Mouse (Mus musculus): ENCODE measurements at regions not wholly inside any gene's neighbourhood (a gene's known extent, or its start where the extent isn't known, plus 50 kb on each side); places are given as distances from the start of the nearest gene placed in this dataset.

GRCm38 (mm10) chr1:148863582-148863981 lies 1097.5 kb downstream of the Pla2g4a start:
- Histone ChIP-seq H3K9me3 (no peaks in the 10 kb centered on the region), H3K27me3 (no peaks in the 10 kb centered on the region), H3K4me2 (no peak overlapping the region), H3K4me1 (replicated peaks) (no peaks in the 10 kb centered on the region), H3K36me3 (no peaks in the 10 kb centered on the region), H3K9ac (no peak overlapping the region), H3K4me3 (no peak overlapping the region), H3K27ac (replicated peaks) (no peak overlapping the region)
- no peak for ATAC-seq (ENCODE audit: low read depth)
- WGBS, result 79% methylated on average over 2 of the region's 2 CpGs

GRCm38 (mm10) chr1:148852990-148853389 lies 1108.1 kb downstream of the Pla2g4a start:
- H3K4me2 ChIP-seq, result no peak overlapping the region
- WGBS, result 93% methylated on average over 1 of the region's 1 CpGs
- no peak overlapping the region for H3K9ac ChIP-seq
- no peak overlapping the region for H3K27ac ChIP-seq (replicated peaks)
- H3K4me3 ChIP-seq, result no peak overlapping the region
- H3K27me3 ChIP-seq, result no peaks in the 10 kb centered on the region
- no peak for ATAC-seq (ENCODE audit: low read depth)
- no peaks in the 10 kb centered on the region for H3K36me3 ChIP-seq
- no peaks in the 10 kb centered on the region for H3K9me3 ChIP-seq
- no peaks in the 10 kb centered on the region for H3K4me1 ChIP-seq (replicated peaks)

- WGBS, result 75% methylated on average over 2 of the region's 2 CpGs
- H3K27me3 ChIP-seq, result no peaks in the 10 kb centered on the region
- no peaks in the 10 kb centered on the region for H3K36me3 ChIP-seq
- H3K9me3 ChIP-seq, result no peaks in the 10 kb centered on the region
- no peak for ATAC-seq (ENCODE audit: low read depth)
- no peak overlapping the region for H3K4me2 ChIP-seq
- no peak overlapping the region for H3K4me3 ChIP-seq
- H3K4me1 ChIP-seq (replicated peaks), result no peaks in the 10 kb centered on the region
- H3K9ac ChIP-seq, result no peak overlapping the region
- H3K27ac ChIP-seq (replicated peaks), result no peak overlapping the region
These were observed 1114.5 kb downstream of the Pla2g4a start for GRCm38 (mm10) chr1:148846595-148846994.

GRCm38 (mm10) chr1:148823146-148823545 lies 1137.9 kb downstream of the Pla2g4a start:
- Histone ChIP-seq H3K4me2 (no peak overlapping the region), H3K36me3 (no peaks in the 10 kb centered on the region), H3K9me3 (no peaks in the 10 kb centered on the region), H3K4me1 (replicated peaks) (no peaks in the 10 kb centered on the region), H3K27ac (replicated peaks) (no peak overlapping the region), H3K4me3 (no peak overlapping the region), H3K27me3 (no peaks in the 10 kb centered on the region), H3K9ac (no peak overlapping the region)
- 46% methylated on average over 3 of the region's 3 CpGs for WGBS
- no peak for ATAC-seq (ENCODE audit: low read depth)

GRCm38 (mm10) chr1:148808707-148809106 lies 1152.4 kb downstream of the Pla2g4a start:
- H3K36me3 ChIP-seq, result no peaks in the 10 kb centered on the region
- no peaks in the 10 kb centered on the region for H3K27me3 ChIP-seq
- H3K4me3 ChIP-seq, result no peak overlapping the region

GRCm38 (mm10) chr1:148797110-148797509 lies 1164.0 kb downstream of the Pla2g4a start:
- Histone ChIP-seq H3K27ac (replicated peaks) (no peak overlapping the region), H3K27me3 (no peaks in the 10 kb centered on the region), H3K9me3 (no peaks in the 10 kb centered on the region), H3K9ac (no peak overlapping the region), H3K4me2 (no peak overlapping the region), H3K36me3 (no peaks in the 10 kb centered on the region), H3K4me1 (replicated peaks) (no peaks in the 10 kb centered on the region), H3K4me3 (no peak overlapping the region)
- ATAC-seq (ENCODE audit: low read depth), result no peak

More at GRCm38 (mm10) chr1:148808707-148809106, 1152.4 kb downstream of the Pla2g4a start:
- no peak overlapping the region for H3K4me2 ChIP-seq
- no peak overlapping the region for H3K9ac ChIP-seq
- no peaks in the 10 kb centered on the region for H3K9me3 ChIP-seq
- ATAC-seq (ENCODE audit: low read depth), result no peak
- H3K27ac ChIP-seq (replicated peaks), result no peak overlapping the region
- no peaks in the 10 kb centered on the region for H3K4me1 ChIP-seq (replicated peaks)

GRCm38 (mm10) chr1:148750806-148751205 lies 1210.3 kb downstream of the Pla2g4a start:
- Histone ChIP-seq H3K27ac (replicated peaks) (no peak overlapping the region), H3K27me3 (no peaks in the 10 kb centered on the region), H3K36me3 (no peaks in the 10 kb centered on the region), H3K9me3 (no peaks in the 10 kb centered on the region), H3K4me2 (no peak overlapping the region), H3K4me3 (no peak overlapping the region), H3K4me1 (replicated peaks) (no peaks in the 10 kb centered on the region), H3K9ac (no peak overlapping the region)
- no peak for ATAC-seq (ENCODE audit: low read depth)

GRCm38 (mm10) chr1:148722106-148722505 lies 1239.0 kb downstream of the Pla2g4a start:
- H3K4me1 ChIP-seq (replicated peaks), result no peaks in the 10 kb centered on the region
- no peaks in the 10 kb centered on the region for H3K9me3 ChIP-seq
- no peak overlapping the region for H3K4me3 ChIP-seq
- 55% methylated on average over 1 of the region's 1 CpGs for WGBS
- no peaks in the 10 kb centered on the region for H3K27me3 ChIP-seq
- H3K4me2 ChIP-seq, result no peak overlapping the region
- H3K36me3 ChIP-seq, result no peaks in the 10 kb centered on the region
- H3K27ac ChIP-seq (replicated peaks), result no peak overlapping the region
- H3K9ac ChIP-seq, result no peak overlapping the region
- ATAC-seq (ENCODE audit: low read depth), result no peak

- Histone ChIP-seq H3K9me3 (no peaks in the 10 kb centered on the region), H3K4me1 (replicated peaks) (no peaks in the 10 kb centered on the region), H3K27me3 (no peaks in the 10 kb centered on the region), H3K4me2 (no peak overlapping the region), H3K36me3 (no peaks in the 10 kb centered on the region), H3K9ac (no peak overlapping the region), H3K27ac (replicated peaks) (no peak overlapping the region), H3K4me3 (no peak overlapping the region)
- ATAC-seq (ENCODE audit: low read depth), result no peak
- WGBS, result 76% methylated on average over 1 of the region's 1 CpGs
These were observed 1239.7 kb downstream of the Pla2g4a start for GRCm38 (mm10) chr1:148721409-148721808.

GRCm38 (mm10) chr1:148720980-148721379 lies 1240.1 kb downstream of the Pla2g4a start:
- no peak overlapping the region for H3K9ac ChIP-seq
- 47% methylated on average over 4 of the region's 4 CpGs for WGBS
- H3K4me3 ChIP-seq, result no peak overlapping the region
- no peak for ATAC-seq (ENCODE audit: low read depth)
- H3K27me3 ChIP-seq, result no peaks in the 10 kb centered on the region
- no peak overlapping the region for H3K27ac ChIP-seq (replicated peaks)
- no peaks in the 10 kb centered on the region for H3K36me3 ChIP-seq
- H3K9me3 ChIP-seq, result no peaks in the 10 kb centered on the region
- no peak overlapping the region for H3K4me2 ChIP-seq
- no peaks in the 10 kb centered on the region for H3K4me1 ChIP-seq (replicated peaks)

GRCm38 (mm10) chr1:148708084-148708483 lies 1253.0 kb downstream of the Pla2g4a start:
- H3K4me1 ChIP-seq (replicated peaks), result 0 out of 2 replicates have a peak, but pooled peaks cover 3% of the 10 kb centered on the region
- no peaks in the 10 kb centered on the region for H3K36me3 ChIP-seq
- H3K9me3 ChIP-seq, result no peaks in the 10 kb centered on the region
- H3K4me3 ChIP-seq, result no peak overlapping the region
- no peak for ATAC-seq (ENCODE audit: low read depth)
- H3K4me2 ChIP-seq, result no peak overlapping the region
- no peaks in the 10 kb centered on the region for H3K27me3 ChIP-seq
- no peak overlapping the region for H3K27ac ChIP-seq (replicated peaks)
- H3K9ac ChIP-seq, result no peak overlapping the region

GRCm38 (mm10) chr1:148707657-148708056 lies 1253.4 kb downstream of the Pla2g4a start:
- no peaks in the 10 kb centered on the region for H3K27me3 ChIP-seq

GRCm38 (mm10) chr1:148706271-148706807 lies 1254.8 kb downstream of the Pla2g4a start:
- H3K27ac ChIP-seq (replicated peaks), result no peak overlapping the region
- no peak for ATAC-seq (ENCODE audit: low read depth)
- 0 out of 2 replicates have a peak, but pooled peaks cover 3% of the 10 kb centered on the region for H3K4me1 ChIP-seq (replicated peaks)
- 65% methylated on average over 5 of the region's 5 CpGs for WGBS
- H3K4me2 ChIP-seq, result no peak overlapping the region
- H3K9ac ChIP-seq, result no peak overlapping the region
- H3K36me3 ChIP-seq, result no peaks in the 10 kb centered on the region
- no peak overlapping the region for H3K4me3 ChIP-seq
- no peaks in the 10 kb centered on the region for H3K27me3 ChIP-seq
- no peaks in the 10 kb centered on the region for H3K9me3 ChIP-seq

More at GRCm38 (mm10) chr1:148707657-148708056, 1253.4 kb downstream of the Pla2g4a start:
- Histone ChIP-seq H3K27ac (replicated peaks) (no peak overlapping the region), H3K9me3 (no peaks in the 10 kb centered on the region), H3K4me3 (no peak overlapping the region), H3K4me1 (replicated peaks) (0 out of 2 replicates have a peak, but pooled peaks cover 3% of the 10 kb centered on the region), H3K4me2 (no peak overlapping the region), H3K9ac (no peak overlapping the region), H3K36me3 (no peaks in the 10 kb centered on the region)
- ATAC-seq (ENCODE audit: low read depth), result no peak
